Mouse (Mus musculus): ENCODE data around the gene Prrt1. TPM values are rescaled to one million over a fixed set of nuclear protein-coding genes. Genes with fewer than 3 reads are reported as not detected.

Gene Prrt1
- polyA plus RNA-seq, 1 experiment from 2014 or later, result 0.31 TPM

GRCm38 (mm10) chr17:34650781-34651180, 21.4 kb downstream of the Prrt1 start:
- ATAC-seq (ENCODE audit: insufficient read depth, low FRiP score), result no peak
- Histone ChIP-seq H3K36me3 (ENCODE audit: control insufficient read depth, insufficient read depth, low read length) (peaks cover 21% of the 10 kb centered on the region; the same call in 1 of the 2 replicates), H3K9ac (ENCODE audit: low read length) (no peak overlapping the region), H3K9me3 (replicated peaks; ENCODE audit: control insufficient read depth, low read length) (no peaks in the 10 kb centered on the region), H3K27me3 (ENCODE audit: control insufficient read depth, insufficient read depth, low read length) (no peaks in the 10 kb centered on the region), H3K27ac (ENCODE audit: low read length) (no peak overlapping the region), H3K4me1 (ENCODE audit: control insufficient read depth, insufficient read depth, low read length) (peaks cover 25% of the 10 kb centered on the region), H3K4me3 (replicated peaks; ENCODE audit: low read length) (no peak overlapping the region), H3K4me2 (ENCODE audit: low read depth, low read length) (no peak overlapping the region)
- WGBS, result 95% methylated on average over 14 of the region's 14 CpGs

DNA sequence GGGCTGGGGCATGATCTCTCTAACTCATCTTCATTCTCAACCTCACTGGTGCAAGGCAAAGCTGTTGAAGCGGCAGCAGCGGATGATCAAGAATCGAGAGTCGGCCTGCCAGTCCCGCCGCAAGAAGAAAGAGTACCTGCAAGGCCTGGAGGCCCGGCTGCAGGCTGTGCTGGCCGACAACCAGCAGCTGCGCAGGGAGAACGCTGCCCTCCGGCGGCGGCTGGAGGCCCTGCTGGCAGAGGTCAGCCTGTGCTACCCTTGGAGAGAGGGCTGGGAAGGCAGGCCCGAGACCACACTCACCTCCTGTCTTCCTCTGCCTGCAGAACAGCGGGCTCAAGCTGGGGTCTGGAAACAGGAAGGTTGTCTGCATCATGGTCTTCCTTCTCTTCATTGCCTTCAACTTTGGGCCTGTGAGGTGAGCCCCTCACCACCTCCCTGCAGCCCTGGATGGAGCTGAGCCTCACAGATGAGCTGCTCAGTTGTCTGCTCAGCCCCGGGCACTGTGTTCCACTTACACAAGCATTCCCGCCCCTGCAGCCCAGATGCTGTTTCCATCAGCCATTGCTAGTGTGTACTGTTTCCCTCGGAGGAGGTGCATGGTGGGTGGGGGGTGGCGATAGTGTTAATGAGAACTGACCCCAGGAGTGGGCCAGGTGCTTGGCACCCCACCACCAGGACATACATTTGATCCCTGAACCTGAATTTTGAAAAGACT, 22.3 kb downstream of the Prrt1 start:
- WGBS, result 48% methylated on average over 19 of the region's 19 CpGs
- no peak for ATAC-seq (ENCODE audit: insufficient read depth, low FRiP score)
- no peak overlapping the region for H3K9ac ChIP-seq (ENCODE audit: low read length)
- no peaks in the 10 kb centered on the region for H3K27me3 ChIP-seq (ENCODE audit: control insufficient read depth, insufficient read depth, low read length)
- H3K4me2 ChIP-seq (ENCODE audit: low read depth, low read length), result no peak overlapping the region
- peaks cover 31% of the 10 kb centered on the region for H3K4me1 ChIP-seq (ENCODE audit: control insufficient read depth, insufficient read depth, low read length)
- no peaks in the 10 kb centered on the region for H3K9me3 ChIP-seq (replicated peaks; ENCODE audit: control insufficient read depth, low read length)
- no peak overlapping the region for H3K4me3 ChIP-seq (replicated peaks; ENCODE audit: low read length)
- H3K36me3 ChIP-seq (ENCODE audit: control insufficient read depth, insufficient read depth, low read length), result peaks cover 21% of the 10 kb centered on the region; the same call in 1 of the 2 replicates
- no peak overlapping the region for H3K27ac ChIP-seq (ENCODE audit: low read length)

- ATAC-seq (ENCODE audit: insufficient read depth, low FRiP score), result no peak
- H3K27me3 ChIP-seq (ENCODE audit: control insufficient read depth, insufficient read depth, low read length), result no peaks in the 10 kb centered on the region
- no peak overlapping the region for H3K27ac ChIP-seq (ENCODE audit: low read length)
- no peaks in the 10 kb centered on the region for H3K9me3 ChIP-seq (replicated peaks; ENCODE audit: control insufficient read depth, low read length)
- peaks cover 21% of the 10 kb centered on the region; the same call in 1 of the 2 replicates for H3K36me3 ChIP-seq (ENCODE audit: control insufficient read depth, insufficient read depth, low read length)
- peaks cover 34% of the 10 kb centered on the region for H3K4me1 ChIP-seq (ENCODE audit: control insufficient read depth, insufficient read depth, low read length)
- WGBS, result 91% methylated on average over 10 of the region's 10 CpGs
- H3K9ac ChIP-seq (ENCODE audit: low read length), result no peak overlapping the region
- no peak overlapping the region for H3K4me3 ChIP-seq (replicated peaks; ENCODE audit: low read length)
- no peak overlapping the region for H3K4me2 ChIP-seq (ENCODE audit: low read depth, low read length)
Measured at GRCm38 (mm10) chr17:34652546-34652945, 23.2 kb downstream of the Prrt1 start.

- no peak overlapping the region for H3K4me3 ChIP-seq (replicated peaks; ENCODE audit: low read length)
- H3K4me1 ChIP-seq (ENCODE audit: control insufficient read depth, insufficient read depth, low read length), result peaks cover 30% of the 10 kb centered on the region
- no peak overlapping the region for H3K4me2 ChIP-seq (ENCODE audit: low read depth, low read length)
- no peak overlapping the region for H3K9ac ChIP-seq (ENCODE audit: low read length)
- H3K36me3 ChIP-seq (ENCODE audit: control insufficient read depth, insufficient read depth, low read length), result peaks cover 21% of the 10 kb centered on the region; the same call in 1 of the 2 replicates
- no peak for ATAC-seq (ENCODE audit: insufficient read depth, low FRiP score)
- no peaks in the 10 kb centered on the region for H3K27me3 ChIP-seq (ENCODE audit: control insufficient read depth, insufficient read depth, low read length)
- whole genome bisulfite sequencing, result 92% methylated on average over 8 of the region's 8 CpGs
- no peak overlapping the region for H3K27ac ChIP-seq (ENCODE audit: low read length)
- H3K9me3 ChIP-seq (replicated peaks; ENCODE audit: control insufficient read depth, low read length), result no peaks in the 10 kb centered on the region
Measured at GRCm38 (mm10) chr17:34652985-34653384, 23.7 kb downstream of the Prrt1 start.

- peaks cover 21% of the 10 kb centered on the region; the same call in 1 of the 2 replicates for H3K36me3 ChIP-seq (ENCODE audit: control insufficient read depth, insufficient read depth, low read length)
- no peak for ATAC-seq (ENCODE audit: insufficient read depth, low FRiP score)
- H3K9ac ChIP-seq (ENCODE audit: low read length), result no peak overlapping the region
- no peaks in the 10 kb centered on the region for H3K27me3 ChIP-seq (ENCODE audit: control insufficient read depth, insufficient read depth, low read length)
- no peak overlapping the region for H3K4me3 ChIP-seq (replicated peaks; ENCODE audit: low read length)
- 0 out of 2 replicates have a peak overlapping the region, but pooled peaks have one; percentile 26 for H3K27ac ChIP-seq (ENCODE audit: low read length)
- peaks cover 28% of the 10 kb centered on the region for H3K4me1 ChIP-seq (ENCODE audit: control insufficient read depth, insufficient read depth, low read length)
- 64% methylated on average over 9 of the region's 9 CpGs for whole genome bisulfite sequencing
- H3K4me2 ChIP-seq (ENCODE audit: low read depth, low read length), result no peak overlapping the region
- no peaks in the 10 kb centered on the region for H3K9me3 ChIP-seq (replicated peaks; ENCODE audit: control insufficient read depth, low read length)
Measured at GRCm38 (mm10) chr17:34653746-34654285, 24.5 kb downstream of the Prrt1 start.

GRCm38 (mm10) chr17:34654392-34654791, 25.1 kb downstream of the Prrt1 start:
- Histone ChIP-seq H3K4me3 (replicated peaks; ENCODE audit: low read length) (no peak overlapping the region), H3K36me3 (ENCODE audit: control insufficient read depth, insufficient read depth, low read length) (peaks cover 21% of the 10 kb centered on the region; the same call in 1 of the 2 replicates), H3K27me3 (ENCODE audit: control insufficient read depth, insufficient read depth, low read length) (no peaks in the 10 kb centered on the region), H3K27ac (ENCODE audit: low read length) (peak overlapping the region; percentile 90; the same call in 1 of the 2 replicates), H3K4me1 (ENCODE audit: control insufficient read depth, insufficient read depth, low read length) (peaks cover 28% of the 10 kb centered on the region), H3K9me3 (replicated peaks; ENCODE audit: control insufficient read depth, low read length) (no peaks in the 10 kb centered on the region), H3K9ac (ENCODE audit: low read length) (no peak overlapping the region), H3K4me2 (ENCODE audit: low read depth, low read length) (no peak overlapping the region)
- no peak for ATAC-seq (ENCODE audit: insufficient read depth, low FRiP score)
- 86% methylated on average over 13 of the region's 13 CpGs for WGBS

DNA sequence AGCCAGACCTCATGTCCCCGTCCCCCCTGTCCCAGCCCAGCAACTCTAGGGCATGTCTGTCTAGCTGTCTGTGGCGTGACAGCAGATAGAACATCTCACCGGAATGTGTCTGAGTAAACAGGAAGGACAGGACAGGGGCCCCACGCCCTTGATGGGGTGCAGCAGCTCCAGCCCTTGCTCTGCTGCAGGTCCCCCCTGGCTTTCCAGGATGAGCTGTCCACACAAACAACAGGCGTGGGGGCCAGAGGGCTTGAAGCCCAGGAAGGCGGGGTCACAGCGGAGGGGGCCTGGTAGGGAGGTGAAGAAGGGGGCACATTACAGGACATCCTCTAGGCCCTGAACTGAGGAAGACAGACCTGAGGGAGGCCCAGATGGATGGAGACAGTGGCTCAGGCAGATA, 25.8 kb downstream of the Prrt1 start:
- H3K9me3 ChIP-seq (replicated peaks; ENCODE audit: control insufficient read depth, low read length), result no peaks in the 10 kb centered on the region
- no peak overlapping the region for H3K4me3 ChIP-seq (replicated peaks; ENCODE audit: low read length)
- peaks cover 33% of the 10 kb centered on the region for H3K4me1 ChIP-seq (ENCODE audit: control insufficient read depth, insufficient read depth, low read length)
- H3K27me3 ChIP-seq (ENCODE audit: control insufficient read depth, insufficient read depth, low read length), result no peaks in the 10 kb centered on the region
- 0 out of 2 replicates have a peak, but pooled peaks have one; percentile 16 for ATAC-seq (ENCODE audit: insufficient read depth, low FRiP score)
- 47% methylated on average over 7 of the region's 7 CpGs for WGBS
- 0 out of 2 replicates have a peak overlapping the region, but pooled peaks have one; percentile 17 for H3K4me2 ChIP-seq (ENCODE audit: low read depth, low read length)
- H3K27ac ChIP-seq (ENCODE audit: low read length), result peak overlapping the region; percentile 90
- H3K9ac ChIP-seq (ENCODE audit: low read length), result peak overlapping the region; percentile 49; the same call in 1 of the 2 replicates
- peaks cover 19% of the 10 kb centered on the region; the same call in 1 of the 2 replicates for H3K36me3 ChIP-seq (ENCODE audit: control insufficient read depth, insufficient read depth, low read length)

DNA sequence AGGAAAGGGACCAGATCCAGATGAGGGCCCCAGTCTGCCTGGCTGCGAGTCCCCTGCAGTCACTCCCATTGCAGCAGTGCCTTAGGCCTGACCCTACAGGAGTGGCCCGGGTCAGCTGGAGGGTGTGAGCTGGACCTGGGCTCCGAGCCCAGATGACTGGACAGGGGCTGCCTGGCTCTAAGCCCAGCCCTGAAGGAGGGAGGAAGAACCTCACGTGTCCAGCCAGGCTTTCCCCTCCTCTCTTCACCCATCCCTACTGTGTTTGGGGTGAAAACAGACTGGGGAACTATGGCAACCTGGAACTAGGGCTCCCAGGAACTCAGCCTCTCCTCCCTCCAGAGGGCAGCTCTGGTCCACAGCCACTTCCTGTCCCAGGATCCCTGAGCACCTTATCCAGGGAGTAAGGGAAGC, 26.3 kb downstream of the Prrt1 start:
- Histone ChIP-seq H3K4me1 (ENCODE audit: control insufficient read depth, insufficient read depth, low read length) (peaks cover 38% of the 10 kb centered on the region), H3K4me2 (ENCODE audit: low read depth, low read length) (no peak overlapping the region), H3K4me3 (replicated peaks; ENCODE audit: low read length) (no peak overlapping the region), H3K36me3 (ENCODE audit: control insufficient read depth, insufficient read depth, low read length) (peaks cover 15% of the 10 kb centered on the region; the same call in 1 of the 2 replicates), H3K27ac (ENCODE audit: low read length) (peak overlapping the region; percentile 90), H3K27me3 (ENCODE audit: control insufficient read depth, insufficient read depth, low read length) (no peaks in the 10 kb centered on the region), H3K9ac (ENCODE audit: low read length) (peak overlapping the region; percentile 49; the same call in 1 of the 2 replicates), H3K9me3 (replicated peaks; ENCODE audit: control insufficient read depth, low read length) (no peaks in the 10 kb centered on the region)
- ATAC-seq (ENCODE audit: insufficient read depth, low FRiP score), result peak; percentile 86
- 54% methylated on average over 4 of the region's 4 CpGs for WGBS

DNA sequence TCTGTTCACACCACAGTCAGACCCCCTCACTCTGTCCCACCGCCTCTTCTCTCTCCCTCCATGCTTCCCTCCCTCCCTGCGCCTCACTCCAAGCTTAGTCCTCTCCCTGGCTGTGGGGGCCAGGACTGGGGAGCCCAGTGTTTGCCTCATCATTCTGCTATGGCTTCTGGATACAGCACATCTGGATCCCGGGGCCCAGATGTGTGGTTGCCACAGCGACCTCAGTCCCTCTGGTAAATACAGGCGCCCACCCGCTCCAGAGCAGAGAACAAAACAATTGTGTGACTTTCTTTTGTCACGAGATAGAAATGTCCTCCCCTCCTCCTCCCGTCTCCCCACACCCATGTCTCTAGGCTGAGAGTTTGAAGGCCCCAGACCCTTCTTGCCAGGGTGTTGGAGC, 27.3 kb downstream of the Prrt1 start:
- Histone ChIP-seq H3K4me2 (ENCODE audit: low read depth, low read length) (no peak overlapping the region), H3K27me3 (ENCODE audit: control insufficient read depth, insufficient read depth, low read length) (no peaks in the 10 kb centered on the region), H3K9ac (ENCODE audit: low read length) (no peak overlapping the region), H3K36me3 (ENCODE audit: control insufficient read depth, insufficient read depth, low read length) (peaks cover 8% of the 10 kb centered on the region; the same call in 1 of the 2 replicates), H3K27ac (ENCODE audit: low read length) (peak overlapping the region; percentile 90), H3K4me1 (ENCODE audit: control insufficient read depth, insufficient read depth, low read length) (peaks cover 48% of the 10 kb centered on the region), H3K9me3 (replicated peaks; ENCODE audit: control insufficient read depth, low read length) (no peaks in the 10 kb centered on the region), H3K4me3 (replicated peaks; ENCODE audit: low read length) (no peak overlapping the region)
- ATAC-seq (ENCODE audit: insufficient read depth, low FRiP score), result no peak
- WGBS, result 42% methylated on average over 8 of the region's 8 CpGs
